Mouse (Mus musculus): ENCODE measurements at regions not wholly inside any gene's neighbourhood (a gene's known extent, or its start where the extent isn't known, plus 50 kb on each side); places are given as distances from the start of the nearest gene placed in this dataset.

DNA sequence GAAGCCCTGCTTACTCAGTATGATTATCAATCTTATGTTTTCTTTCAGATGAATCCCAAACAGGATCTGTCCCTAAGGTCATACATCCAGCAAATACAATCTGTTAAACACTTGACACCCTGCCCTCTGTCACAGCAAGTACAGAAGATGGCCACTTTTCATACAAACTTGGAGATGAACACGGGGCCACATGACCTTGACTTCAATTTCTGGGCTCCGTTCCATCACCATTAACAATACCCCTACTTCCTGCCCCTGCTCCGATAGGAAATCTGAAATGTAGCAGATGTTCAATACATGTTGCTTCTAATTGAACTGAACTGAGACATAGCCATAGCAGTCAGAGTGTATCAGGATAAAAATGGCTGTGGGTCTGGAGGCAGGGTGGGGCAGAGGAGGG is 294.2 kb downstream of the Pdcd6ip start:
- H3K4me3 ChIP-seq (ENCODE audit: low read depth, low read length), result no peak overlapping the region
- no peaks in the 10 kb centered on the region for H3K36me3 ChIP-seq (ENCODE audit: control insufficient read depth, insufficient read depth, low read length)
- DNase-seq (ENCODE audit: low spot score) (no peak), ATAC-seq (ENCODE audit: insufficient number of reproducible peaks, low FRiP score, low TSS enrichment, low read depth) (no peak)
- H3K9me3 ChIP-seq (ENCODE audit: control insufficient read depth, low read length), result no peaks in the 10 kb centered on the region
- H3K4me1 ChIP-seq (ENCODE audit: control insufficient read depth, insufficient read depth, low read length), result no peaks in the 10 kb centered on the region
- no peak overlapping the region for H3K9ac ChIP-seq (ENCODE audit: low read length)
- no peaks in the 10 kb centered on the region for H3K27me3 ChIP-seq (ENCODE audit: control insufficient read depth, insufficient read depth, low read length)
- H3K27ac ChIP-seq (replicated peaks; ENCODE audit: low read depth, low read length), result no peak overlapping the region
- 82% methylated on average over 3 of the region's 3 CpGs for WGBS
- H3K4me2 ChIP-seq (ENCODE audit: low read depth, severe bottlenecking), result no peak overlapping the region

DNA sequence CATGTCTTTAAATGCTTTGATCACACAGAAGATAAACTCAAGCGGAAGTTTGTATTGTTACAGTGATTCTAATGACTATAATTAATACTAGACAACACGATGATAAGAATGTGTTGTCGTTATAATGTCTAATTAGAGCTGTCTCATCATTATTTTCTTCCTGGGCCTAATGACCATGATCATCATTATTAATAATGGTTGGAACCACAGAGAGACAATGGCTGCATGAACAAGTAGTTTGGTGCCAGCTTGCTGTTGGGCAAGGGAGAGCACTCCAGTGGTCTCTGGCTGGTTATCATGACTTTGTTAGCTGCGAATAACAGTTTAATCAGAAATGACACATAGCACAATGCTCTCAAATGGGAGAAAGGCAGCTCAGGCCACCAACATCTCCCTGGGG is 296.4 kb downstream of the Pdcd6ip start:
- ATAC-seq (ENCODE audit: insufficient number of reproducible peaks, low FRiP score, low TSS enrichment, low read depth), result no peak
- 87% methylated on average over 4 of the region's 4 CpGs for whole genome bisulfite sequencing

DNA sequence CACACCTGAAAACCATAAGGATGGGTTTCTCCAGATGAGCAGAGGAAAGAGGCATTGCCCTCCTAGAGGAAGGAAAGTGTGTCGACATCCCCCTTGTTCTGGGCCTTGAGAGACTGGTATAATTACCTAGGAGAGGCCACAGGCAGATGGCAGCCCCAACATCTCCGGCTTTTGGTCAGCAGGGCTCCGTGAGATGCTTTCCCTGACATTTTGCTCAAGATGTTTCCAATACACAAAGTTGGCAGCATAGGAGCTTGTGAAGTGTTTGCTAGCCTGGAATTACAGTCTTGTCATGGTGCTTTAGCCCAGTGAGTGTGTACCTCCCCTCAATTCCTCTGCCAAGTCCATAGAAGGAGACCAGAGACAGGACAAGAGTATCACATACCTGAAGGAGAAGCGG is 299.5 kb downstream of the Pdcd6ip start:
- ATAC-seq (ENCODE audit: insufficient number of reproducible peaks, low FRiP score, low TSS enrichment, low read depth) (no peak), DNase-seq (ENCODE audit: low spot score) (no peak)
- H3K36me3 ChIP-seq (ENCODE audit: control insufficient read depth, insufficient read depth, low read length), result no peaks in the 10 kb centered on the region
- no peak overlapping the region for H3K27ac ChIP-seq (replicated peaks; ENCODE audit: low read depth, low read length)
- 90% methylated on average over 4 of the region's 4 CpGs for WGBS
- H3K9ac ChIP-seq (ENCODE audit: low read length), result no peak overlapping the region
- no peak overlapping the region for H3K4me3 ChIP-seq (ENCODE audit: low read depth, low read length)
- H3K9me3 ChIP-seq (ENCODE audit: control insufficient read depth, low read length), result no peaks in the 10 kb centered on the region
- no peak overlapping the region for H3K4me2 ChIP-seq (ENCODE audit: low read depth, severe bottlenecking)
- no peaks in the 10 kb centered on the region for H3K4me1 ChIP-seq (ENCODE audit: control insufficient read depth, insufficient read depth, low read length)
- H3K27me3 ChIP-seq (ENCODE audit: control insufficient read depth, insufficient read depth, low read length), result no peaks in the 10 kb centered on the region

More for the DNA sequence above, 296.4 kb downstream of the Pdcd6ip start:
- no peak overlapping the region for H3K27ac ChIP-seq (replicated peaks; ENCODE audit: low read depth, low read length)
- H3K36me3 ChIP-seq (ENCODE audit: control insufficient read depth, insufficient read depth, low read length), result no peaks in the 10 kb centered on the region
- H3K4me1 ChIP-seq (ENCODE audit: control insufficient read depth, insufficient read depth, low read length), result no peaks in the 10 kb centered on the region
- DNase-seq (ENCODE audit: low spot score), result no peak
- H3K4me3 ChIP-seq (ENCODE audit: low read depth, low read length), result no peak overlapping the region
- no peaks in the 10 kb centered on the region for H3K9me3 ChIP-seq (ENCODE audit: control insufficient read depth, low read length)
- no peak overlapping the region for H3K9ac ChIP-seq (ENCODE audit: low read length)
- no peaks in the 10 kb centered on the region for H3K27me3 ChIP-seq (ENCODE audit: control insufficient read depth, insufficient read depth, low read length)
- no peak overlapping the region for H3K4me2 ChIP-seq (ENCODE audit: low read depth, severe bottlenecking)

DNA sequence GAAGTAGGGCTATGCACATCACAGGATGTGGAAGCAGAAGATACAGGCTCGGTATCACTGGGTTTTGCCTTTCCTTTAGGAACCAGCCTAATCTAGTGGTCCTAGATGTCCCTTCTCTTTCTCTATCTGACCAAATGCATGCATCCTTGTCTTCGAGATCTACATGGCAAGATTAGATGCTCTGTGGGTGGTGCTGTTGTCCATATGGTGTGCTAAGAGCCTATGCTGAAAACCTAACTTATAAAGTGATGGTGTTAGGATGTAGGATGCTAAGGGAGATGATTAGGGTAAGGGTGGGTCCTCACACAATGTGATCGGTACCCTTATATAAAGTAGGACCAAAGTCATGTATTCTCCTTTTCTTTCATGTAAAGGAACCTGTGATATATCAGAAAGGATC is 313.7 kb downstream of the Pdcd6ip start:
- ATAC-seq (ENCODE audit: insufficient number of reproducible peaks, low FRiP score, low TSS enrichment, low read depth), result no peak
- 84% methylated on average over 3 of the region's 3 CpGs for WGBS

DNA sequence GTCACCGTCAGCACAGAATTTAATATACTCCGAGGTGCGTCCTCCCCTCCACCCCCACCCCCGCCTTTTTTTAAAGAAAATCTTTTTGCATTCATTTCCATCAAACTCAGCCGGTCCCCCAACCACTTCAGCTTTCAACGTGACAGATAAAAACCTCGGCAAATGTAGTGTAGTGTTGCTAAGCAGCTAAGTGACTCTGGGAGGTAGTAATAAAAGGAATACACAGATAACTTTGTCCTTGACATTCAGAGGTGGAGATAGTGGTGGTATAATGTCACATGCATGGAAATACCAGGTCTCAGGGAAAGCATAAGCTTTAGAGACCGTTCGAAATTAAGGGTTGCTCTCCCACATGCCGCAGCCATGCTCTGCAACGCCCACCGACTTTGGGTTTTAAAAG is 320.7 kb downstream of the Pdcd6ip start:
- WGBS, result 85% methylated on average over 12 of the region's 12 CpGs
- peaks cover under 1% of the 10 kb centered on the region; the same call in 1 of the 2 replicates for H3K4me1 ChIP-seq (ENCODE audit: control insufficient read depth, insufficient read depth, low read length)
- no peak for ATAC-seq (ENCODE audit: insufficient number of reproducible peaks, low FRiP score, low TSS enrichment, low read depth)
- H3K4me2 ChIP-seq (ENCODE audit: low read depth, severe bottlenecking), result no peak overlapping the region
- H3K4me3 ChIP-seq (ENCODE audit: low read depth, low read length), result no peak overlapping the region
- no peak overlapping the region for H3K9ac ChIP-seq (ENCODE audit: low read length)
- no peaks in the 10 kb centered on the region for H3K9me3 ChIP-seq (ENCODE audit: control insufficient read depth, low read length)
- no peak overlapping the region for H3K27ac ChIP-seq (replicated peaks; ENCODE audit: low read depth, low read length)
- H3K36me3 ChIP-seq (ENCODE audit: control insufficient read depth, insufficient read depth, low read length), result no peaks in the 10 kb centered on the region
- H3K27me3 ChIP-seq (ENCODE audit: control insufficient read depth, insufficient read depth, low read length), result no peaks in the 10 kb centered on the region
- no peak for DNase-seq (ENCODE audit: low spot score)

More for the DNA sequence above, 313.7 kb downstream of the Pdcd6ip start:
- H3K27me3 ChIP-seq (ENCODE audit: control insufficient read depth, insufficient read depth, low read length), result no peaks in the 10 kb centered on the region
- no peak for DNase-seq (ENCODE audit: low spot score)
- H3K9ac ChIP-seq (ENCODE audit: low read length), result no peak overlapping the region
- H3K4me1 ChIP-seq (ENCODE audit: control insufficient read depth, insufficient read depth, low read length), result no peaks in the 10 kb centered on the region
- H3K4me3 ChIP-seq (ENCODE audit: low read depth, low read length), result no peak overlapping the region
- H3K9me3 ChIP-seq (ENCODE audit: control insufficient read depth, low read length), result no peaks in the 10 kb centered on the region
- no peak overlapping the region for H3K27ac ChIP-seq (replicated peaks; ENCODE audit: low read depth, low read length)
- no peaks in the 10 kb centered on the region for H3K36me3 ChIP-seq (ENCODE audit: control insufficient read depth, insufficient read depth, low read length)
- no peak overlapping the region for H3K4me2 ChIP-seq (ENCODE audit: low read depth, severe bottlenecking)

DNA sequence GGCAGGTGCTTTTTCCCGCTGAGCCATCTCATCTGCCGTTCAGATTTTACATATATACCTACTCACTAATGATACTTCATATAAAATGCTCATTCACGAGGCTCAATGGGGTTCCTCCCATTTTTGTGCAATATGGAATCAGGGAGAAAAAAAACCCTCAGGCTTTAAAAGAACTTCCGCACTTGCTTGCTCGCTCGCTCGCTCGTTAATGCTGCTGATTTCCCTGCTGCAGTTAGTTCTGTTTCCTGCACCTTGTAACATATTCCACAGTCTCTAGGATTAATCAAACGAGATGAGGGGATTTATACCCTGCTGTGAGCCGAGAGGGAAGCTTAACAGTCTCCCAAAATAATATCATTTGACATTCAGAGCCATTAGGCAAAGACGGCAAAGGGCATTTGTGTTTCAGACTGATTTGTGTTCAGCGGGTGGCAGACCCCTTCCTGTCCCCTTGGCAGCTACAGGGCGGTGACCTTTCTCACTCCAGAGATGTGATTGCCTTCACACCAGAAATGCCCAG is 326.4 kb downstream of the Pdcd6ip start:
- no peaks in the 10 kb centered on the region for H3K27me3 ChIP-seq (ENCODE audit: control insufficient read depth, insufficient read depth, low read length)
- H3K4me3 ChIP-seq (ENCODE audit: low read depth, low read length), result no peak overlapping the region
- peaks cover 14% of the 10 kb centered on the region for H3K4me1 ChIP-seq (ENCODE audit: control insufficient read depth, insufficient read depth, low read length)
- no peak overlapping the region for H3K9ac ChIP-seq (ENCODE audit: low read length)
- no peaks in the 10 kb centered on the region for H3K9me3 ChIP-seq (ENCODE audit: control insufficient read depth, low read length)
- peak; percentile 55 for DNase-seq (ENCODE audit: low spot score)
- H3K4me2 ChIP-seq (ENCODE audit: low read depth, severe bottlenecking), result peak overlapping the region; percentile 31; the same call in 1 of the 2 replicates
- WGBS, result 18% methylated on average over 13 of the region's 13 CpGs
- no peaks in the 10 kb centered on the region for H3K36me3 ChIP-seq (ENCODE audit: control insufficient read depth, insufficient read depth, low read length)
- no peak for ATAC-seq (ENCODE audit: insufficient number of reproducible peaks, low FRiP score, low TSS enrichment, low read depth)
- no peak overlapping the region for H3K27ac ChIP-seq (replicated peaks; ENCODE audit: low read depth, low read length)

DNA sequence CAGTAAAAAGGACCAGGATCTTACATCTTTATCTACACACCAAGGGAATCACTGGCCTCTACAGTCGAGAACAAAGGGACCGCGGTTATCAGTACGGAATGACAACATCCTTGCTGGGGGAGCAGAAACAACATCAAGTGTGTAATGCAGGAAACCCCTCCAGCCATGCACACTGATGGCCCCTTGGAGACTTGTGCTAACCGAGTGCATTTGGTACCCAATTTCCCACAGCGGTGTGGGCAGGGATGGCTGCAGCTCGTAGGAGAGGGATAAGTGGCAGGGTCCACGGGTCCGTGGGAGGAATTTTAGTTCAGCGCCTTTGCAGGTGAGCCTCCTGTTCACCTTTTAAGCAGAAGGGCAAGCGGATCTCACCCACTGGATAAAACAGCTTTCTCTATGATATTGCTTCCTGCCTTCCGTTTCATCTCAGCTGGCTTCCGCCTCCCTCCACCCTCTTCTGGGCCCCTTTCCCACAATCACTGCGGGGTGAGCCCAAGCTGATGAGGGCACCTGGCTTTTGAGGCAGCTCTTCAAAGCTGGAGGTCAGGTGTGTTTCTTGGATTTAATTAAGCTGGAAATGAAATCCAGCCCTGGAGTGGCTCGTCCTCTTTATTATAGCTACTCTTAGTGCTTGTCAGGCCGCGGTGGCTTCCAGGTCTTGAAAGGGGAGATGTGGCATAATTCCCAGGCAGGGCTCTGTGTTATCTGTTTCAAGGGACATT is 327.5 kb downstream of the Pdcd6ip start:
- Histone ChIP-seq H3K36me3 (ENCODE audit: control insufficient read depth, insufficient read depth, low read length) (no peaks in the 10 kb centered on the region), H3K9me3 (ENCODE audit: control insufficient read depth, low read length) (no peaks in the 10 kb centered on the region), H3K9ac (ENCODE audit: low read length) (no peak overlapping the region), H3K4me1 (ENCODE audit: control insufficient read depth, insufficient read depth, low read length) (peaks cover 14% of the 10 kb centered on the region), H3K4me2 (ENCODE audit: low read depth, severe bottlenecking) (no peak overlapping the region), H3K27ac (replicated peaks; ENCODE audit: low read depth, low read length) (no peak overlapping the region), H3K4me3 (ENCODE audit: low read depth, low read length) (no peak overlapping the region), H3K27me3 (ENCODE audit: control insufficient read depth, insufficient read depth, low read length) (no peaks in the 10 kb centered on the region)
- WGBS, result 37% methylated on average over 17 of the region's 17 CpGs
- ATAC-seq (ENCODE audit: insufficient number of reproducible peaks, low FRiP score, low TSS enrichment, low read depth), result no peak
- DNase-seq (ENCODE audit: low spot score), result peak; percentile 26

DNA sequence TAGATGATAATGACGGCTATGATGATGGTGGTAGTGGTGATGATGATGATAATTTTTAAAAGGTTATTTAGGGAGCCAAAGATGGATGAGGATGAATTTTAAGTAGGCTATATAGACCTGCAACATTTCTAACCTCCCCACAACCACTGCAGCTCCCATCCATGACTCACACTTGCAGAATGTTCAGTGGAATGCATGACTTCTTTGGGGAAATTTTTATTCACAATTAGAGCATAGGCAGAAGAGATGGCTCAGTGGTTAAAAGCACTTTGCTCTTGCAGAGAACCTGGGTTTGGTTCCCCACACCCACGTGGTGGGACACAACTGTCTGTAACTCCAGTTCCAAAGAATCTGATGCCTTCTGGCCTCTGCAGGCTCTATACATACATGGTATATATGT is 329.5 kb downstream of the Pdcd6ip start:
- H3K4me2 ChIP-seq (ENCODE audit: low read depth, severe bottlenecking), result no peak overlapping the region
- peaks cover 14% of the 10 kb centered on the region for H3K4me1 ChIP-seq (ENCODE audit: control insufficient read depth, insufficient read depth, low read length)
- H3K4me3 ChIP-seq (ENCODE audit: low read depth, low read length), result no peak overlapping the region
- no peak for DNase-seq (ENCODE audit: low spot score)
- H3K27ac ChIP-seq (replicated peaks; ENCODE audit: low read depth, low read length), result no peak overlapping the region
- ATAC-seq (ENCODE audit: insufficient number of reproducible peaks, low FRiP score, low TSS enrichment, low read depth), result no peak
- no peaks in the 10 kb centered on the region for H3K9me3 ChIP-seq (ENCODE audit: control insufficient read depth, low read length)
- no peak overlapping the region for H3K9ac ChIP-seq (ENCODE audit: low read length)
- H3K36me3 ChIP-seq (ENCODE audit: control insufficient read depth, insufficient read depth, low read length), result no peaks in the 10 kb centered on the region
- 83% methylated on average over 2 of the region's 2 CpGs for WGBS
- no peaks in the 10 kb centered on the region for H3K27me3 ChIP-seq (ENCODE audit: control insufficient read depth, insufficient read depth, low read length)
